Mouse (Mus musculus): ENCODE measurements at regions not wholly inside any gene's neighbourhood (a gene's known extent, or its start where the extent isn't known, plus 50 kb on each side); places are given as distances from the start of the nearest gene placed in this dataset.

GRCm38 (mm10) chr3:15175811-15176210 lies 156.3 kb downstream of the Gm9733 start:
- no peak overlapping the region for H3K9ac ChIP-seq (replicated peaks; ENCODE audit: low read length)
- H3K4me3 ChIP-seq (ENCODE audit: low read length), result no peak overlapping the region
- no peak overlapping the region for H3K4me2 ChIP-seq (ENCODE audit: low read depth, low read length)
- no peaks in the 10 kb centered on the region for H3K4me1 ChIP-seq (ENCODE audit: insufficient read depth, low read length)
- no peaks in the 10 kb centered on the region for H3K27me3 ChIP-seq (ENCODE audit: insufficient read depth, low read length)
- no peaks in the 10 kb centered on the region for H3K36me3 ChIP-seq (ENCODE audit: insufficient read depth, low read length)
- DNase-seq (ENCODE audit: low spot score) (no peak), ATAC-seq (no peak)
- TF ChIP-seq CTCF (IDR thresholded peaks at IDR 0.05; ENCODE audit: low read depth), result no peak
- H3K9me3 ChIP-seq (ENCODE audit: low read length), result no peaks in the 10 kb centered on the region
- 88% methylated on average over 2 of the region's 2 CpGs for WGBS
- H3K27ac ChIP-seq, result no peak overlapping the region

GRCm38 (mm10) chr3:15179079-15179812 lies 152.9 kb downstream of the Gm9733 start:
- no peak overlapping the region for H3K4me3 ChIP-seq (ENCODE audit: low read length)
- H3K27ac ChIP-seq, result no peak overlapping the region
- H3K36me3 ChIP-seq (ENCODE audit: insufficient read depth, low read length), result no peaks in the 10 kb centered on the region
- 81% methylated on average over 6 of the region's 6 CpGs for WGBS
- no peaks in the 10 kb centered on the region for H3K9me3 ChIP-seq (ENCODE audit: low read length)
- no peaks in the 10 kb centered on the region for H3K27me3 ChIP-seq (ENCODE audit: insufficient read depth, low read length)
- H3K4me2 ChIP-seq (ENCODE audit: low read depth, low read length), result no peak overlapping the region
- H3K9ac ChIP-seq (replicated peaks; ENCODE audit: low read length), result no peak overlapping the region
- H3K4me1 ChIP-seq (ENCODE audit: insufficient read depth, low read length), result no peaks in the 10 kb centered on the region
- ATAC-seq (no peak), DNase-seq (ENCODE audit: low spot score) (no peak)
- no peak for TF ChIP-seq CTCF (IDR thresholded peaks at IDR 0.05; ENCODE audit: low read depth)

- WGBS, result 91% methylated on average over 5 of the region's 5 CpGs
- Histone ChIP-seq H3K36me3 (ENCODE audit: insufficient read depth, low read length) (no peaks in the 10 kb centered on the region), H3K4me3 (ENCODE audit: low read length) (no peak overlapping the region), H3K9me3 (ENCODE audit: low read length) (no peaks in the 10 kb centered on the region), H3K9ac (replicated peaks; ENCODE audit: low read length) (no peak overlapping the region), H3K4me2 (ENCODE audit: low read depth, low read length) (no peak overlapping the region), H3K27ac (no peak overlapping the region), H3K27me3 (ENCODE audit: insufficient read depth, low read length) (no peaks in the 10 kb centered on the region), H3K4me1 (ENCODE audit: insufficient read depth, low read length) (no peaks in the 10 kb centered on the region)
- TF ChIP-seq CTCF (IDR thresholded peaks at IDR 0.05; ENCODE audit: low read depth), result no peak
- ATAC-seq (no peak), DNase-seq (ENCODE audit: low spot score) (no peak)
Measured at GRCm38 (mm10) chr3:15181111-15181510, 151.0 kb downstream of the Gm9733 start.

- Histone ChIP-seq H3K36me3 (ENCODE audit: insufficient read depth, low read length) (no peaks in the 10 kb centered on the region), H3K4me2 (ENCODE audit: low read depth, low read length) (no peak overlapping the region), H3K4me1 (ENCODE audit: insufficient read depth, low read length) (no peaks in the 10 kb centered on the region), H3K27me3 (ENCODE audit: insufficient read depth, low read length) (no peaks in the 10 kb centered on the region), H3K27ac (no peak overlapping the region), H3K9ac (replicated peaks; ENCODE audit: low read length) (no peak overlapping the region), H3K4me3 (ENCODE audit: low read length) (no peak overlapping the region), H3K9me3 (ENCODE audit: low read length) (no peaks in the 10 kb centered on the region)
- DNase-seq (ENCODE audit: low spot score), result no peak
- no peak for TF ChIP-seq CTCF (IDR thresholded peaks at IDR 0.05; ENCODE audit: low read depth)
- WGBS, result 77% methylated on average over 3 of the region's 3 CpGs
- no peak for ATAC-seq
Measured at GRCm38 (mm10) chr3:15186731-15187130, 145.4 kb downstream of the Gm9733 start.

- TF ChIP-seq CTCF (IDR thresholded peaks at IDR 0.05; ENCODE audit: low read depth), result peak; percentile 96
- ATAC-seq (peak; percentile 89), DNase-seq (ENCODE audit: low spot score) (peak; percentile 92)
- Histone ChIP-seq H3K4me2 (ENCODE audit: low read depth, low read length) (peak overlapping the region; percentile 14; the same call in 1 of the 2 replicates), H3K4me3 (ENCODE audit: low read length) (no peak overlapping the region), H3K27me3 (ENCODE audit: insufficient read depth, low read length) (no peaks in the 10 kb centered on the region), H3K27ac (no peak overlapping the region), H3K9me3 (ENCODE audit: low read length) (no peaks in the 10 kb centered on the region), H3K4me1 (ENCODE audit: insufficient read depth, low read length) (no peaks in the 10 kb centered on the region), H3K36me3 (ENCODE audit: insufficient read depth, low read length) (no peaks in the 10 kb centered on the region), H3K9ac (replicated peaks; ENCODE audit: low read length) (no peak overlapping the region)
- WGBS, result 1% methylated on average over 7 of the region's 7 CpGs
Measured at GRCm38 (mm10) chr3:15194362-15194761, 137.7 kb downstream of the Gm9733 start.

- H3K27me3 ChIP-seq (ENCODE audit: insufficient read depth, low read length), result no peaks in the 10 kb centered on the region
- H3K9me3 ChIP-seq (ENCODE audit: low read length), result no peaks in the 10 kb centered on the region
- 63% methylated on average over 1 of the region's 1 CpGs for WGBS
- ATAC-seq (no peak), DNase-seq (ENCODE audit: low spot score) (no peak)
- no peak overlapping the region for H3K27ac ChIP-seq
- H3K9ac ChIP-seq (replicated peaks; ENCODE audit: low read length), result no peak overlapping the region
- no peak overlapping the region for H3K4me2 ChIP-seq (ENCODE audit: low read depth, low read length)
- TF ChIP-seq CTCF (IDR thresholded peaks at IDR 0.05; ENCODE audit: low read depth), result no peak
- H3K4me1 ChIP-seq (ENCODE audit: insufficient read depth, low read length), result no peaks in the 10 kb centered on the region
- no peaks in the 10 kb centered on the region for H3K36me3 ChIP-seq (ENCODE audit: insufficient read depth, low read length)
- H3K4me3 ChIP-seq (ENCODE audit: low read length), result no peak overlapping the region
Measured at GRCm38 (mm10) chr3:15196101-15196500, 136.0 kb downstream of the Gm9733 start.

- no peak for TF ChIP-seq CTCF (IDR thresholded peaks at IDR 0.05; ENCODE audit: low read depth)
- ATAC-seq (no peak), DNase-seq (ENCODE audit: low spot score) (no peak)
- no peaks in the 10 kb centered on the region for H3K27me3 ChIP-seq (ENCODE audit: insufficient read depth, low read length)
- H3K4me2 ChIP-seq (ENCODE audit: low read depth, low read length), result no peak overlapping the region
- no peak overlapping the region for H3K9ac ChIP-seq (replicated peaks; ENCODE audit: low read length)
- H3K4me1 ChIP-seq (ENCODE audit: insufficient read depth, low read length), result no peaks in the 10 kb centered on the region
- no peak overlapping the region for H3K4me3 ChIP-seq (ENCODE audit: low read length)
- no peaks in the 10 kb centered on the region for H3K36me3 ChIP-seq (ENCODE audit: insufficient read depth, low read length)
- no peaks in the 10 kb centered on the region for H3K9me3 ChIP-seq (ENCODE audit: low read length)
- no peak overlapping the region for H3K27ac ChIP-seq
- 87% methylated on average over 3 of the region's 3 CpGs for WGBS
Measured at GRCm38 (mm10) chr3:15198086-15198485, 134.0 kb downstream of the Gm9733 start.
